Mouse (Mus musculus): Measurements from ENCODE around the gene Alcam.

- TF ChIP-seq CTCF (IDR thresholded peaks at IDR 0.05; ENCODE audit: low read depth) (no peak), EP300 (IDR thresholded peaks at IDR 0.05; ENCODE audit: low read depth) (no peak)
These were observed 242.8 kb downstream of the Alcam start for GRCm38 (mm10) chr16:52210844-52211606.
